Mouse (Mus musculus) left cerebral cortex, adult 8-10 months (tissue): ENCODE measurements around the gene Clcn2. TPM values are rescaled to one million over a fixed set of nuclear protein-coding genes. Genes with fewer than 3 reads are reported as not detected.
A peak's percentile ranks its signal among the peaks of the same experiment; 100 is the strongest.

Experiments
- DNase-seq, 2 experiments: peaks; one replicate each; pipeline ENCODE4 v3.0.0; 2022; ENCODE audit warnings: low spot score in 2 of 2
- total RNA-seq, 4 experiments: library from RNA; stranded (reverse); gene quantifications; 2 replicates each; pipeline ENCODE4 v1.2.4; 2022

Gene Clcn2
- total RNA-seq, 4 experiments from 2014 or later = 63.2 to 75.5 (median 71.9) TPM

GRCm38 (mm10) chr16:20702522-20702893, 15.0 kb downstream of the Clcn2 start:
- no peak for DNase-seq

DNA sequence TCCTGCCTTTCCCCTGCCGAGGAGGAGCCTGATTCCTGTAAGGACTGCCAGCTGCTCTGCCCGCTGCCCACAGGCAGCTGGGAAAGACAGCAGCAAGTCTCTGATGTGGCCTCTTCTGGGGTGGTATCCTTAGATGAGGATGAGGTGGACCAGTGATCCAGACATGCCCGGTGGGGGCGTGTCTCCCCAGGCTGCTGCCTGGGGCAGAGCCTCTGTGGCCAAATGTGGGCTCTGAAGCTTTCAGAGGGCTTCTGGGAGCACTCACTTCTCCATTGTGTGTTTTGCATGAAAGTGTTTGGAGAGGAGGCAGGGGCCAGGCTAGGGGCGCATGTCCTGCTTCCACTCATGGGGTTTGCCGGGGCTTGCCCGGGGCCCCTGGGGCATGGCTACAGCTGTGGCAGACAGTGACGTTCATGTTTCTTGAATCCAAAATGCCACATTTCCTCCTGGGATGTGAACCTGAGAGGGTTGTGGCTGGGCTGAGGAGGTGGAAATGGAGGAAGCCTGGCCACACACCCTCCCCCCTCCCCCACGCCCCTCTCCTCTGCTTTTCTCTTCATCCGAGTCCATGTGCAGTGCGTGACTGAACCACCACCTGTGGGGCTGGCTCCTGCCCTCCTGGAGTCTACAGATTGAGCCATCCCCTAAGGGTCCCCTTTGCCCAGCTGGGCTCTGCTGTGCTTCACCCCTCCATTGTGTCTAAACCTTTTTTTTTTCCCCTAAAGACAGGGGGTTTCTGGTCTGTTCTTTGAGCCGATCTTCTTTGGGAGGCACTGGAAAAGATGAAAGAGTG, 15.6 kb downstream of the Clcn2 start:
- DNase-seq = no peak

DNA sequence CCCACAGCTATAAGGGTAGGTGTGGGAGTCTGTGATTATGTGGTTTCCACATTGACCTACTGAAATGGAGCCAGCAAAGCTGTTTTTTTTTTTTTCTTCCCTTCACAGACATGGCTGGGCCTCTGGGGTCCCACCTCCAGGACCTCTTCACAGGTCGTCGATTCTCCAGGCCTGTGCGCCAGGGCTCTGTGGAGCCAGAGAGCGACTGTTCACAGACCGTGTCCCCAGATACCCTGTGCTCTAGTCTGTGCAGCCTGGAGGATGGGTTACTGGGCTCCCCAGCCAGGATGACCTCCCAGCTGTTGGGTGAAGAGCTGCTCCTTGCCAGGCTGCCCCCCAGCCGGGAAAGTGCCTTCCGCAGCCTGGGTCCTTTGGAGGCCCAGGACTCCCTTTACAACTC, 16.2 kb downstream of the Clcn2 start:
- DNase-seq = no peak

DNA sequence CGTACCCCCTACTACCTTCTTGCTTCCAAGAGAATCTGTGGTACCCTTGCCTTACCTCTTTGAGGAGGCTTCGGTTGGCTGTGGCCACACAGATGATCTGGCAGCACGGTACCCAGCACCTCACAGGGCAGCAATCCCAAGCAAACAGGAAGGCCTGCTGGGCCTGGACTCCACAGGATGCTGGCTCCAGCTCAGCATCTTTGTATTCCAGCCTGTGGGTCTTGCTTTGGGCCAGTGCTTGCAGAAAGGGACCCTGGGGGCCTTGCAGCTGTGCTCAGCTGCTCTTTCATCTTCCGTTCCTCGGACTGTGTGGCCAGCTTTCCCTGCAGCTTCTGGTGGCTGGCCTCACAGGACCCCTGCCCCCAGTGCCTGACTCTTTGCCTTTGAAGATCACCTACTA, 17.5 kb downstream of the Clcn2 start:
- no peak for DNase-seq

- DNase-seq = no peak
These were observed 18.3 kb downstream of the Clcn2 start for GRCm38 (mm10) chr16:20699266-20699665.

- peak; percentile 88 to 98 for DNase-seq
These were observed 21.8 kb downstream of the Clcn2 start for GRCm38 (mm10) chr16:20695622-20696323.

- peak in 1 of 2 experiments; percentile 90 for DNase-seq
These were observed 22.8 kb downstream of the Clcn2 start for GRCm38 (mm10) chr16:20694781-20695180.

GRCm38 (mm10) chr16:20693111-20693701, 24.3 kb downstream of the Clcn2 start, which contains the start of gene Fam131a:
TSS of gene Fam131a (plus strand) at chr16:20693241.
- DNase-seq = peak; percentile 83 to 94

DNA sequence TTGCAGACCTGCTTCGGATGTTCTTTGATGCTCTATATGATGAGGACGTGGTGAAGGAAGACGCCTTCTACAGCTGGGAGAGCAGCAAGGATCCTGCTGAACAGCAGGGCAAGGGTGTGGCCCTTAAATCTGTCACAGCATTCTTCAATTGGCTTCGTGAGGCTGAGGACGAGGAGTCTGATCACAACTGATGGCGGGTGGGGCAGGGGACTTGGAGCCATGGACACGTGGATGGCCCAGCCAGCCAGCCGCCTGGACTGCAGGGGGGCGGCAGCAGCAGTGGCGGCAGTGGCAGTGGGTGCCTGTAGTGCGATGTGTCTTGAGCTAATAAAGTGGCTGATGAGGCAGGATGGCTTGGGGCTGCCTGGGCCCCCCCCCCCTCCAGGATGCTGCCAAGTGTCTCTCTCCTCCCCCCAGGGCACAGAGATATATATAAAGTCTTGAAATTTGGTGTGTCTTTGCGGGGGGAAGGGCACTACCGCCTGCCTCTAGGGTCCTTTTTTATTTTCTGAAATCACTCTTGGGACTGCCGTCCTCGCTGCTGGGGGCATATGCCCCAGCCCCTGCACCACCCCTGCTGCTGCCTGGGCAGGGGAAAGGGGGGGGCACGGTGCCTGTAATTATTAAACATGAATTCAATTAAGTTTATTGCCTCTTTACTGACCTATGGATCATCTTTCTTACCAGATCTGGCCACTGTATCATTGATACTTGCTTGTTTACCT, 25.1 kb downstream of the Clcn2 start:
- no peak for DNase-seq

- DNase-seq = no peak
These were observed 25.9 kb downstream of the Clcn2 start for GRCm38 (mm10) chr16:20691617-20692016.

GRCm38 (mm10) chr16:20690774-20691173, 26.8 kb downstream of the Clcn2 start:
- no peak for DNase-seq

GRCm38 (mm10) chr16:20677974-20678675, 39.4 kb downstream of the Clcn2 start:
- peak in 1 of 2 experiments; percentile 80 for DNase-seq

DNA sequence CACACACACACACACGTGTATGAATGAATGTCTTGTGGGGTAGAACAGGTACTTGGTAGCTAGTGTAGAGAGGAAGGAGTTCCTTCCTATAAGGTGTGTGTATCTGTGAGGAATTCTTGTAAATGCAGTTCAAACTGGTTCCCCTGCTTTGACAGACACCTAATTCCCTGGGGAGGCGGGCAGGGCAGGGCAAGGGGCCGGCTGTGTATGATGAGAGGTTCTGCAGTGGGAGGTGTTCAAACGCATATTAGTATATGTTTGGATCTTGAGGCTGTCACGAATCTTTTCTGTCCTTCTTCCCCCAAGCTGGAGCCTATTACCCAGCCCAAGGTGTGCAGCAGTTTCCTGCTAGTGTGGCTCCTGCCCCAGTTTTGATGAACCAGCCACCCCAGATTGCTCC, 40.2 kb downstream of the Clcn2 start:
- DNase-seq = no peak

DNA sequence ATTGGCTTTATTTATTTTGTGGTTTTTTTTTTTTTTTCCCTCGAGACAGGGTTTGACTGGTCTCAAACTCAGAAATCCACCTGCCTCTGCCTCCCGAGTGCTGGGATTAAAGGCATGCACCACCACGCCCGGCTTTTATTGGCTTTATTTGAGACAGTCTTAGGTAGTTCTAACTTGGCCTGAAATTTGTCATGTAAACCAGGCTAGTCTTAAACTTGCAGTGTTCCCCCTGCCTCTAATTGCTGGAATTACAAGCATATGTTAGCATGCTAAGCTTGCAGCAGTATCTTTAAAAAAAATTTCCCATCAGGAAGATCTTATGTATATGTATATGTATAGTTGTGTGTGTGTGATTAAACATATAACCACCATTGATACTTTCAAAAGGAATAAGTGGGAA, 40.8 kb downstream of the Clcn2 start:
- no peak for DNase-seq

DNA sequence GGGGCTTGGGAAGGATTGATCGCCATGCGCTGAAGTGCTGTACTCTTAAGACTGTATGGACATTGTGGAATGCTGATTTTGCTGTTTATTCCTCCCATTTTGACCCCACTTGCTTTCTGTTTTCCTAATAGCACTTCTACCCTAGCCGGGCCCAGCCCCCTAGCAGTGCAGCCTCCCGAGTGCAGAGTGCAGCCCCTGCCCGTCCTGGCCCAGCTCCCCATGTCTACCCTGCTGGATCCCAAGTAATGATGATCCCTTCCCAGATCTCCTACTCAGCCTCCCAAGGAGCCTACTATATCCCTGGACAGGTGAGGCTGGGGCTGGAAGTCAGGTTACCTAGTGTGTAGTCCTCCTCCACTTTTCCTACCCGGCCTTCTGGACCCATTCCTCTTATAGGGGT, 42.3 kb downstream of the Clcn2 start:
- no peak for DNase-seq

- no peak for DNase-seq
These were observed 43.7 kb downstream of the Clcn2 start for GRCm38 (mm10) chr16:20673706-20674303.

DNA sequence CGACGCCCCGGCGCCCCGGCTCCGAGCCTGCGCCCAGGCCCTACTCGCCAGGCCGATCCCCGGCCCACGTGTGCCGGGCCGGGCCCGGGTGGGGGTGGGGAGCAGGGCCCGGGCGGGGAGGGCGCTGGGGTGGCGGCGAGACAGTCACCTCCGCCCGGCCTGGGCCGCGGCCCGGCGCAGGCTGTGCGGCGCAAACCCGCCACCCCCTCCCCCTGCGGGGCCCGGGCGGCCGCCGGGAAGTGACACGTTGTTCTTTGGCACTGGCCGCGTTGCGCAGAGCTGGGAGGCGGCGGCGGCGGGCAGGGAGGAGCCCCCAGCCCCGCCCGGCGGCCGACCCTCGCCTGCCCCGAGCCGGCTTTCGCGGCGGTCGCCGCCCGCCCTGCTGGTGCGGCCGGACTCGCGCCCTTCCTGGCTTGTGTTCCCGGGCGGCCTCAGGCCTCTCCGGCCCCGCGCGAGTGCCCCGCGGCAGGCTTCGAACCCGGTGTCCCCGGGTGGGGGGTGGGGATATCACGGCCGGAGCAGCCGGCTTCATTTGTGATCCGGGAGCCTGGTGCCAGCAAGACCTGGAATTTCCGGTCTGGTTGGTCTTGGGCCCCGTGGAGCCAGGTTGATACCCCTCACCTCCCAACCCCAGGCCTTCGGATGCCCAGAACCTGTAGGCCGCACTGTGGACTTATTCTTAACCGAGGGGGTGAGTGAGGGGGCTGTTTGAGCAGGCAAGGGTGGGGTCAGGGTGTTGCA, 44.4 kb downstream of the Clcn2 start:
- no peak for DNase-seq

DNA sequence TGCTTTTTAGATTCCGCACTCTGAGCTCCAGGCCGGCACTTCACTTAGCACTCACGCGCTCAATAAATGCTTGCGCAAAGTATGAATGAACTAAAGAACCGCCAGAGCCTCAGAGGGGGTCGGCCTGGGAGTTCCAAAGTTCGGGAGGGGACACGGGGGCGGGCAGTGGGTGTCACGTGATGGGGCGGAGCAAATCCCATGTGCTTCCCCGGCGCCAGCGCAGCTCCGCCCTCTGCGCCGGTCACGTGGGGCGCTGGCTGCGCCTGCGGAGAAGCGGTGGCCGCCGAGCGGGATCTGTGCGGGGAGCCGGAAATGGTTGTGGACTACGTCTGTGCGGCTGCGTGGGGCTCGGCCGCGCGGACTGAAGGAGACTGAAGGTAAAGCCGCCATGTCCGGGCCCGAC, 45.0 kb downstream of the Clcn2 start:
- DNase-seq = peak; percentile 89 to 95

DNA sequence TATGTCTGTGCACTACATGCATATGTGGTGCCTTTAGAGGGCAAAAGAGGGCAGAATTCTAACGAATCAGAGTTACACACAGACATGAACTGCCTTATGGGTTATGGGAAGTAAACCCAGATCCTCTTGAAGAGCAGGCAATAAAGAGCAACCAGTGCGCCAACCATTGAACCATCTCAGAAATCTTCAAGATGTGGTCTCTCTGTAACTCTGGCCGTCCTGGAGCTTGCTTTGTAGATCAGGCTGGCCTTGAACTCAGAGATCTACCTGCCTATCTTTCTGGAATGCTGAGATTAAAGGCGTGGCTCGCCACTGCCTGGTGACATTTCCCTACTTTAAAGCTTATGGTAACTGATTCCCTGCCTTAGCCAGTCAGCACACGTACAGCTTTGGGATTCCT, 45.7 kb downstream of the Clcn2 start:
- DNase-seq = no peak

GRCm38 (mm10) chr16:20670291-20670690, 47.3 kb downstream of the Clcn2 start:
- no peak for DNase-seq
